Mouse (Mus musculus) testis, adult 2 months (tissue): ENCODE measurements around the gene Mum1.
"Not testable (repeated sequence)": the region's sequence is repeated elsewhere in the genome, so short reads cannot be mapped to it uniquely, and the experiment has no call there.

ENCODE experiments used
- CTCF ChIP-seq: fragments of 200-500 bp; IDR thresholded peaks from 2 replicates; pipeline ENCODE4 v1.5.1; 2012; ENCODE audit warnings: low read depth, mild to moderate bottlenecking, inconsistent platforms, low read length, moderate library complexity; ENCODE audit not compliant: control insufficient read depth, insufficient read depth, insufficient replicate concordance
- POLR2A ChIP-seq: fragments of 200-500 bp; IDR thresholded peaks from 2 replicates; pipeline ENCODE4 v1.6.1; 2012; ENCODE audit warnings: low read depth, mild to moderate bottlenecking, inconsistent platforms, low read length, moderate library complexity; ENCODE audit not compliant: control insufficient read depth

DNA sequence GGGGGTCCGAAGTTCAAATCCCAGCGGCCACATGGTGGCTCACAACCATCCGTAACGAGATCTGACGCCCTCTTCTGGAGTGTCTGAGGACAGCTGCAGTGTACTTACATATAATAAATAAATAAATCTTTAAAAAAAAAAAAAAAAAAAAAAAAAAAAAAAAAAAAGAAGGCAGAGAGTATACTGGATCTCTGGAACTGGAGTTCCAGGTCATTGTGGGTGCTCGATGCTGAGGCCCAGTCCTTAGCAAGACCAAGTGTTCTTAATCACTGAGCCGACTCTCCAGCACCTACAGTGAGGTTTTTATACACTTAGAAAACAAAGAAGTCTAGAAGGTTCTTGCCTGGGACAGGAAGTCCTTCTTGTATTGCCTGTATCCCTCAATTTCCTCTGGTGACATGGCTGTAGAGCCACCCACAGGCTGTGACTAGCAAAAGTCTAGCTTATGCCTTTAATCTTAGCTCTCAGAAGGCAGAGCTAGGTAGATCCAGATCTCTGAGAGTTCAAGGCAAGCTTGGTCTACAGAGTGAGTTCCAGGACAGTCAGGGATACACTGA lies 14.6 kb upstream of the Mum1 start:
- TF ChIP-seq CTCF, POLR2A: not testable (repeated sequence)
